Mouse (Mus musculus) kidney, embryonic 15.5 days (tissue): Measurements from ENCODE around the gene Gabrd. TPM values are rescaled to one million over a fixed set of nuclear protein-coding genes. Genes with fewer than 3 reads are reported as not detected.

Experiments used
- polyA plus RNA-seq: library from polyadenylated mRNA; unstranded; fragments of >200 nt; fragmentation: Nextera tagmentation; extraction: Ambion mirVana; gene quantifications from 2 replicates; pipeline ENCODE4 v1.2.1, GENCODE M21; 2015

Gabrd gene
- polyA plus RNA-seq, 1 experiment from 2014 or later: not detected

Other genes with a start within 250 kb of the Gabrd start
- 14.7 and 16.9 TPM in 2 replicates for gene Ski, start 175.5 kb downstream of the Gabrd start, polyA plus RNA-seq
- gene Faap20, start 148.3 kb downstream of the Gabrd start, polyA plus RNA-seq: 66.2 and 68.8 TPM in 2 replicates
- 14.2 and 16.6 TPM in 2 replicates for gene Prkcz, start 36.8 kb downstream of the Gabrd start, polyA plus RNA-seq
- 1.8 and 2.3 TPM in 2 replicates for gene Cfap74, start 11.1 kb upstream of the Gabrd start, polyA plus RNA-seq
- 1.0 and 1.1 TPM in 2 replicates for gene Tmem52, start 71.0 kb upstream of the Gabrd start, polyA plus RNA-seq
- gene Gnb1, start 93.2 kb upstream of the Gabrd start, polyA plus RNA-seq: 476 and 488 TPM in 2 replicates
- 89.0 and 93.6 TPM in 2 replicates for gene Nadk, start 164.3 kb upstream of the Gabrd start, polyA plus RNA-seq
- gene Slc35e2, start 203.3 kb upstream of the Gabrd start, polyA plus RNA-seq: 9.6 and 10.4 TPM in 2 replicates
- gene Cdk11b, start 226.7 kb upstream of the Gabrd start, polyA plus RNA-seq: 63.4 and 64.8 TPM in 2 replicates
- gene Gm10563, start 247.3 kb upstream of the Gabrd start, polyA plus RNA-seq: not detected in 2 replicates